Mouse (Mus musculus) cerebellum, postnatal 25 days (tissue): ENCODE measurements around the gene Fa2h.

Experiments used
- DNase-seq, 2 experiments: peaks; one replicate each; pipeline ENCODE4 v3.0.0; 2021; ENCODE audit warnings: mixed read lengths in 2 of 2

The Fa2h gene

DNA sequence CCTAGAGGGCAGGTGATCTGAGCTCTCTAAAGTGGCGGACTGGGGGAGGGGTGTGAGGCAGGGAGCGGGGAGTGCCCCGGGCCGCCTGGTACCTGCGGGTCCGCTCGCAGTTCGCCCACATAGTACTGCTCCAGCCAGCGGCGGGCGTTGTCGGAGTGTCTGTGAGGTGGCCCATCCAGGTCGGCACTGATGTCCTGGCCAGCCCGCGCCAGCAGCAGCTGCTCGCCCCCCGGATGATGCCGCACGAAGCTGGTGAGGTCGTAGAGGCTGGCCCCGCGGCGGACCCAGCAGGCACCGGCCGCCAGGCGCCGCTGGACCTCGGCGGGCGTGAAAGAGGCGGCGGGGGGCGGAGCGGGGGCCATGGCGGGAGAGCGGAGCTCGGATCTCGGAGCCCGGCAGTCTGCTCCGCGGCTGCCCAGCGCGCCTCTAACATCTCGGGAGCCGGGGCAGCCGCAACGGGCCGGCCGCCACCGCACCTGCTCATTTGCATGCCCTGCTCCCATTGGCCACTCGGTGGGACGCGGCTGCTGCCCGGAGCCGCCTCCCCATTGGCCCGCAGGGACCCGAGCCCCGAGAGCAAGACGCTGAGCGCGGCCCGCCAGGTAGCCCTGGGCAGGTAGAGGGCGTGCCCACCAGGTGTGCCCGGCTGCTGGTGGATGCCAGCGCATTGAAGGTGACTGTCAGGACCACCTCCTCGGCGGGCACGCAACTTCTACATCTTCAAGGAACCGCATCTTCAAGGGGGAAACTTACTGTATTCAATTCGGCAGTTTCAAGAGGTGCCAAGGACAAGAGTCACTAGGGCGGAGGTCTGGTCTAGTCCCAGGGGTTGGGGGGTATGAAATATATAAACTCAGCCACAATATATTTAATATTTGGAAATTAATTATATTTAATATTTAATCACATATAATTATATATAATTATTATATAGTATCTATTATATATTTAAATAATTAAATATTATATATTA lies at the start of gene Fa2h:
TSS of gene Fa2h (minus strand) at position 434 of the 973 bp plus-strand sequence.
- peak; percentile 89 to 94 for DNase-seq

DNA sequence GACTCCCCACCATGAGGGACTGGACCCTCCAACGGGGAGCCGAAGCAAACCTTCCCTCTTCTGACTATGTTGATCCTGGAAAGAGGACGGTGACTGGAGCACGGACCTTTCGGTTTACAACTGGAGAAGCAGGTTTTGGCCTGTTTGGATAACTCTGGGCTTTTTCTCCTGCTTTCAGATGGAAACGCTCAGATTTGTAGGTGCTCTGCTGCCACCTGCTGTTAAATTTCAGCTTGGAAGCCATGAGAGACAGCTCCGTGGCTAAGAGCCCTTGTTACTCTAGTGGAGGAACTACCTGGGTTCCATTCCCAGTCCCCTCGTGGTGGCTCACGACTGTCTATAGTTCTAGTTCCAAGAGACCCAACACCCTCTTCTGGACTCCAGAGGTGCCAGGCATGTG lies 45.6 kb upstream of the Fa2h start:
- peak; percentile 85 to 89 for DNase-seq

DNA sequence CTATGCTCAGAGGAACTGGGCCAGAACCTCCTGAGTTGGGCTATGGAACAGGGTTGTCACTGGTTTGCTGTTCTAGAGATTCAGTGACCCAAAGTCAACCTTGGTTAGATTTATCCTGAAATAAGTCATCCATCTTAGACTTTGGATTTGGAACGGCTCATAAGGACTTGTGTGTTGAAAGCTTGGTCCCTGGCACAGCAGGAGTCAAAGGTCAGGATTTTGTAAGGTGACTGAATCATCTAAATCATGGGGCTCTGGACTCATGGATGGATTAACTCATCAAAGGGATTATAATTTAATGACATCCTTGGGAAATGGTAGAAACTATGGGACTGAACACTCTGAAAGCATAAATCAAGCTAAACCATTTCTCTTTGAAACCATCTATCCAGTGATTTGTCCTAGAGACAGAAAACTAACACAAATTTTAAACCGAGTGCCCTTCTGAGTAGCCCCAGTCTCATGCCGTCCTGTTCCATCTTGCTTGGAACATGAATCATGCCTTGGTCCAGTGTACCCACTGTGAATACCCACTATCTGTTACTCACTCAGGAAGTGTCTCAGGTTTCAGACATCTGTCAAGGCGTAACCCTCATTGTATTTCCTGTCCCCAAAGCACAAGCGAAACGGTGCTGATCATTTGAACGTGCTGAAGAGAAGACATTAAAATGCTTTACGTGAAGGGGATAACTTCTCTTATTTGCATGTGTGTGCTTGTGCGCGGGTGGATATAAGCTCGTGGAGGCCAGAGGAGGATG lies 41.6 kb upstream of the Fa2h start:
- no peak for DNase-seq

DNA sequence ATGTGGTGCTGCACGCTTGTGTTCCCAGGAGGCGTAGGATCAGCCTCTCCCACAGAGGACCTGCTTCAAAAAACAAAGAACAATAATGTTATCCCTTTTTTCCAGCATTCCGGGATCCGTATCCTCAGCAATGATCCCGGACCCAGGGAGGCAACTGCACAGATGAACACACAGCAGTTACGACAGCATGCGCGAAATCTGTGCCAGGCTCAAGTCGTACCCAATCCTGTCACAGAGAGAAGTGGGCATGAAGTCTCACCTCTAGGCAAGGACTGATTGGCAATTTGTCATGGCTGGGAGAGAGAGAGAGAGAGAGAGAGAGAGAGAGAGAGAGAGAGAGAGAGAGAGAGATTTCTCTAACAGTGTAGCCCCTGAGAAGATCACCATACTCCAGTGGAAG lies 31.0 kb upstream of the Fa2h start:
- DNase-seq: peak; percentile 87 to 88

DNA sequence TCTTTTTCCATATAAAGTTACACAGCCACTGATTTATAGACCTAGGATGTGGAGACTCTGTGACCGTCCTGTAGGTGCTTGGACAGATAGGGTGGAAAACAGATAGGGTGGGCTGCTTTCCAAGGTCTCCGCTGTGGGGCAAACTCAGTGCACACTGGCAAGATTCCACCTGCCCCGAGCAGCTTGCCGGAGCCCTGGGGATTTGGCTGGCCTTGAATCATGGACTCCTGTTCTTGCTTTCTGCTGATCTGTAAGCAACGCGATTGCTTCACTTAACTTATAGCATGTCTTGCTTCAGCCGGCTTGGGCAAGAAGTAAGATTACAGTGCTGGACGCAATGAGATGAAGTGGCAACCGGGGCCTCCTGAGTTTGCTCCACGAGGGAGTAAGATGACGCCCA lies 30.6 kb upstream of the Fa2h start:
- peak; percentile 83 to 89 for DNase-seq

DNA sequence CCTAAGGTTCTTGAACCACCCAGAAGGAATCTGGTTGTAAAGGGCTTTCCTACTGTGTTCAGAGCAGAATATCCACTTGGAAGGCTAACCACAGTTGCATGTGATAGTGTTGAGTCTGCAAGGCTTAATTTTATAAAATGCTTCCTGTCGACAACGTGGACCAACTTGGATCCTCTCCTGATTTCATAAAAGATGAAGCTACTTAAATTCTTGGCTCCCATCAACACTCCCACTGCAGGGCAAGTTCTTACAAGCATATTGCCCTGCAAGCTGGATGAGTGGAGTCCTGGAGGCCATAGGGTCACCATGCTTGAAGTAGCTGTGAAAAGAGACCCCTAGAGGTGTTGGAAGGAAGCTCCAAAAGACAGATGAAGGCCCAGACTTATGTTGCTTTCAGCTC lies 29.0 kb upstream of the Fa2h start:
- no peak for DNase-seq

DNA sequence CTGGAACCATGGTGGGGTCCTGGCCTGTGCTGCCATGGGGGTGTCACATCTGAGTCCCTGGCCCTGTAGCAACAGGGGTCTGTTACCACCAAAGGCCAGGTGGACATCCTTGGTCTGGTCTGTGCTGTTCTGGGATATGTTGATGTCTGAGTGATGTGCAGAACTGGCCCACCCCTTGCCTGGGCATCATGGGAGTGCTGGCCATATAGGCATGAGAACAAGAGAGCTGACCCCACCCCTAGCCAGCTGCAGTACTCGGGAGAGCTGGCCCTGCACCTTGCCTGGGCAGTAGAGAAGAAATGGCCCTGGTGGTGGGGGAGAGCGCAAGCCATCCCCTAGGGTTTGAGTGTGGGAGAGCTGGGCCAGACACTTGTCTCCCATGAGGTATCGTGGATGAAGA lies 25.5 kb upstream of the Fa2h start:
- DNase-seq: no peak

DNA sequence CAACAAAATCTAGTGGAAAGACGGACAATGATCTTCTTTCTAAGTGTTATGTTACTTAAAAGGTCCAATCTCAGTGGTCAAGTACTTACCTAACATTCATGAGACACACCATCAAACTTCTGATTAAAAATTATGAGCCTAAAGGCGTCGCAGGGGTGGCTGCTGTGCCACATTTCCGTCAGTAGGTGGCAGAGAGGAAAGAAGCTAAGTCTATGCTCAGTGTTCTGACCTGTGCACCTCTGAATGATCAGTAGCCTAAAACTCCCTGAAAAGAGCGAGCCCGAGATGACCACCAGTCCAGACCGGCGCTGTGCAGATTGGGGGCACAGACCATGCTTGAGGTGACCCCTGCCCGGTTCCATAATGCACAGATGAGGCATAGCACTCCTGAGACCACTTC lies 25.0 kb upstream of the Fa2h start:
- peak; percentile 65 to 72 for DNase-seq

DNA sequence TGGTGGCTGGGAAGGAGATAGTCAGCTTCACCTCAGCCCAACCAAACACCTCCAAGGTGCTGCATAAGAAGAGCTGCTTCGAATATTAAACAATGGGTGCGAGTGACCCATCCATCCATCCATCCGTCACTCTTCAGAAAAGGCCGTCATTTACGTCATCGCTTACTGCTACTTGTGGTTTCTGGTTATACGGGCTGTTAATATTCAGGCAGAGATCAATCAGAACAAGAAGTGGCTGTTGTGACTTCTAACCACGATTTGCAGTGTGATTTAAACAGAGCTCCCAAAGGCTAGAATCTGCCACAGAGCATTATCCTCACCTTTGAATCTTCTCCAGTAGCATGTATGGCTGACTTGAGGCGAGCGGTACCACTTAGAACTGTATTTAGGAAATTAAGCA lies 23.6 kb upstream of the Fa2h start:
- no peak for DNase-seq

DNA sequence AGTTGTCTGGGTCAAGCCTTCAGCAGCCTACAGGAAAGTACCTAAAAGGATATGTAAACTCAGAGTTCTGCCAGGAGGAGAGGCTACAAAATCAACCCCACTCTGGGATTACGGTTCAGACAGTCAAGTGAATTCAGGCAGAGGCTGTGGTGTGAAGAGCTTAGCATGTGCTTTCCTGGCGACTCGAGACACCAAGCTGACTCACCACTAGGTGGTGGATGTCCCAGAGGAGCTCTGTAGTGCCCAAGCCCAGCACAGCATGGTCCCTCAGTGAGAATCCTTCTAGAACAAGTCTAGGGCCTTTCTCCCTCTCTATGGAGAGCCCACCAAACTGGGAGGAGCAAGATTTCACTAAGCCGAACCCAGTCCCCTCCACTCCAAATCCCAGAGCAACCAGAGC lies 9.8 kb upstream of the Fa2h start:
- no peak for DNase-seq

DNA sequence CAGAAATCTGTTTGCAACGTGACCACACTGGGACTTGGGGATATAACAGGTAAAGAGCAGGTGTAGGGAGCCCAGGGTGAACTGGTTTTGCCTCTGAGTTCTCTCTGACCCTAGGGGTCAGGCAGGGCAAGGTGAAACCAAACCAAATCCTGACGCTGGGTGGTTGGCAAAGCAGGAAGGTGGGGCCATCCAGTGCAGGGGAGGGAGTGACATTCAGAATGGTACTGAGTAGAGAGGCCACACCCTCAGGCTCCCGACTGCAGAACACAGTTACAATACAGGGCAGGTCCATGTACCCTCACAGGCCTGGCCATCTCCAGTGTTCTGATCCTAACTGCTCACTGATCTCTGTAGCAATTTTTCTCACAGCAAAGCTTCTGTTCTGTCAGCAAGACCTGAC lies 2.4 kb downstream of the Fa2h start:
- no peak for DNase-seq

DNA sequence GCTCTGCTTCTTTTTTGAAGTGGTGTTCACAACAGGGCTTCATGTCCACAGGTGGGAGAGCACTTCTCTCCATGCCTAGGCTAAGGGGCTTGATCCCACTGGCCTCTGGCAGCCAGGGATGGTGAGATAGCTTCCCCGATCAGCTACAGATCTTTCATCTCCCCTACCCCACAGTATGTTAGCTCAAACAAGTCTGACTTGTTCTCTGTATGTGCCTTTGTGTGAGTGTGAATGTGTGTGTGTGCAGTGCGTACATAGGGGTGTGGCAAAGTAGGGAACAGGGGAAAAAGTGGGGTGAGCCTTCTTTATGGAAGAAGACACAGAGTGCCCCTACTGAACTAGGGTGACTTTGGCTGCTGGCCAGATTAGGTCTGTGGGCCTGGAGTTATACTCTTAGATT lies 2.8 kb downstream of the Fa2h start:
- no peak for DNase-seq

DNA sequence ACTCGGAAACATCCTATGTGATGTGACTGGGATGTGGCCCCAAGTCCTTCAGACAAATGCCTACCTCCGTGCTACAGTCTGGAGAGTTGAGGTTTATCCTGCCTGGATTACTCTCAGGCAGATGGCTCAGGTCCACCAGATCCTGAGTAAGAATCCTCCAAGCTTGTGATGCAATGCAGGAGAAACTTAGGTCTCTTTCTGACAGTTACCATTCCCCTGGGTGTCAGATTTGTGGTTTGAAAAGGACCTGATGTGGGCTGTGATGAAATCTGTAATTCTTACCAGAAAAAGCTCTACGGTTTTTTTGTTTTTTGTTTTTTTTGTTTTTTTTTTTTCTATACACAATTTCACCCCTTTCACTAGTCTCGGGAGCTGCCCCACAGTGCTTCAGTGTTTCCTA lies 4.0 kb downstream of the Fa2h start:
- DNase-seq: no peak

DNA sequence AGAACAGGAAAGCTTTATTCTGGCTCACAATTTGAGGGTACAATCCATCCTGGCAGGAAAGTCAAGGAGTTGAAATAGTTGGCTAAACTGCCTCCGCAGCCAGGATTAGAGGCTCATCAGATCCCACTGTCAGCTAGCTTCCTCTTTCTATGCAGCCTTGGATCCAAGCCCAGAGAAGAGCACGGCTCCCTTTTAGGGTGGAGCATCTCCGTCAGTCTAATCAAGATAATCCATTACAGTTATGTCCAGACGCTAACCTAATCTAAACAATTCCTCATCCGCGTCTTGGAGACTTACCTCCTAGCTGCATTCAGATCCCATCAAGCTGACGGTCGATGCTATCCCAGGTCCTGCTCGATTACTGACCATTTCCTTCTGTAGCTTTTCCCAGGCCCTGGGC lies 7.7 kb downstream of the Fa2h start:
- no peak for DNase-seq

DNA sequence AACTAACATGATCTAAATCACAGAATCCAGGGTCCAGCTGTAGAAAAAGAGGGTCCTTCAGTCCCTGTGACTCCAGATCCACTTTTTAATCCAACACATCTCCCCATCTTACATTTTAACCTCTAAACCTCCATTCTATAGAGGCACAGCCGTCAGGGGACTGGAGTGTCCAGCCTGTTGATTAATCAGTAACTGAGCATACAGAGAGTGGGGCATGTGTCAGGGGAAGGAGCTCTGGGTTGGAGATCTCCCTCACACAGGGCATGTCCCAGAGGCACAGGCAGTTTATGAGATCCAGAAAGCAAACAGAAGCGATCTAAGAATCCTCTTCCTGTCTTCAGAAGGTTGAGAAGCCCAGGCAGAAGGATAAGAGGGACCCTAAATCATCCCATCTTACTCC lies 9.0 kb downstream of the Fa2h start:
- DNase-seq: no peak

DNA sequence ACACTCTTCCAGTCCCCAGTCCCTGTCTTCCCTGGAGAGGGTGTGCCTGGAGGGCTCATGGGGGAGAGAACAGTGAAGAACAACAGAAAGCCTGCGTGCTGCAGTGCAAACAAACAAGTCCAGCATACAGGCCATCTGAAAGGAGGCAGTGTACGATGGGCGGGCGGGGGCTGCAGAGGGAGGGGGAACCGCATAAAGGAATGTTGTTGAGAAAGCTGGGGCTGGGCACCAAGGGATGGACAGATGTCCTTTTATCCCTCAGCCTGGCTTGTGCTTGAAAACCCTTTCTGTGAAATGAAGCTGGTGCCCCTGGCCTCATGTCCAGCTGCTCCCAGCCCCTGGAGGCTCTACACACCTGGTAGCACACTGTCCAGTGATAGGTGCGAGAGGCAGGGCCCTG lies 18.4 kb downstream of the Fa2h start:
- no peak for DNase-seq

DNA sequence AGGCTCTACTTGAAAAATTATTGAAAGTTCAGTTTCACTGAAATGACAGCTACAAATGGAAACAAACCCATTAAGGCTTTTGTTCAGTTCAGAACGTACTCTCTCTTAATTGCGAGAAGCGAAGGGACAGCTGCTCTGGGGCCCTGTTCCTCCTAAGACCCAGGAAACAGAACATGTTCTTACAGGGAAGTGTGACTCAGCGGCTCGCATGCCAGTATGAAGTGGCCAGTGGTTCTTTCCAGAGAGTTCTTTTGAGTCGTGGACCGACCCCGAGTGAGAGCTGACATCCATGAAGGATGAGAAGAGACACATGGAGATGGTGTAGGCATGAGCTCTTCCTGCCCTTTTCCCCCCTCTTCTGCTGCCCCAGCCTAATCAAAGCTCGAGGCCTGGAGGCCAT lies 23.9 kb downstream of the Fa2h start:
- no peak for DNase-seq

DNA sequence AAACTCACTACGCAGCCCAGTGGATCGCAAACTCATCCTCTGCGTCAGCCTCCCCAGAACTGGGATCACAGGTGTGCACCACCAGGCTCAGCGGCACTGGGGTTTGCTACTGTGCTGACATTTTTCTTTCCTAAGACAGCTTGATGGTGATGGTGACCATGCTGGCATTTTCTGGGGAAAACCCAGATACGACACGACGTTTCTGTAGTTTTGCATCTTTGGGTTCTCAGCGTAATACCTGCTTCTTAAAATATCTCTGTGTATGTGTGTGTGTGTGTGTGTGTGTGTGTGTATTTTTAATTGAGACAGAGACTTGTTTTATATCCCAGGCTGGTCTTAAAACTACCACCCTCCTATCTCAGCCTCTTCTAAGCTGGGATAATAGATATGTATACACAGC lies 26.3 kb downstream of the Fa2h start:
- DNase-seq: no peak

DNA sequence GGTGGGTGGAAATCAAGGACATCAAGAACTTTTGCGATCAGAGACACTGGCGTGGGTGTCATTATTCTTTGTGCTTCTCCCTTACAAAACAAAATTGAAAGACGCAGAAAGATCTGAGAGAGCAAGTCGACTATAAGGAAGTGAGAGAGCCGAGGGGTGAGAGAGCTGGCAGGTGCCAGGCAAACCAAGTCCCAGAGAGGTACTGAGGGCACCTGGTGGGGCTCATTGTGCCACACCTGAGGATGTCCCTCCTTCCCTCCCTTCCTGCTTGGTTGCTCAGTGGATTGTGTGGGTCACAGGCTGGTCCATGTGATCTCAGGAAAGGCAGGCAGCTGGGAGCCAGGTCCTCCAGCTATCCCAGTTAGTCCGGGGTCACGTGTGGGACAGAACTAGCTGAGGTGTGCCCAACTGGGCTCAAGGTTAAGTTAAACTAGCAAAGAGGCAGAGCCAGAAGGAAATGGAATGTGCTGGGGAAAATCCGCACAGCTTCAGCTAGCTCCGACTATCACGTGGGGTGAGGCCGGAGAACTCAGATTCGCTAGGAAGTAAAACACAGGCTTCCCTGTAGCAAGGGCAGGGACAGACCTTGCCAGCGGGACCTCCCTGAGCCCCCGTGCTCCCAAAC lies 26.9 kb downstream of the Fa2h start:
- no peak for DNase-seq

DNA sequence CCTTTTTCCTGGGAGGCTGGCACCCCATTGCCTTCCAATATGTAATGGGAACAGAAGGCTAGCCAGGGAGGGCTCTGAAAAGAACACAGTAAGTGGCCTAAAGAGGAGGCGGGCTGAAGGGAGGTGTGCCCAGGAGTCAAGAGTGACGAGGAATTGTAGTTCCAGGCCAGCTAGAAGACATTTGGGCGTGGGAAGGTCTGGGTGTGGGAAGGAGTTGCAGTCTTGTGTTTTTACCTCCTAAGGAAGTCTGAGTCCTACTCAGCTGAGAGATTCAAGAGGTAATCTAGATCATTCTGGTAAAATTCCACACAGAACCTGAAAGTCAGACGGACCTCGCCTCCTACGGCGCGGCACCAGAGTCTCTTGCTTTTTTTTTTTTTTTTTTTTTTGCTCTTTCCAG lies 30.1 kb downstream of the Fa2h start:
- DNase-seq: no peak

DNA sequence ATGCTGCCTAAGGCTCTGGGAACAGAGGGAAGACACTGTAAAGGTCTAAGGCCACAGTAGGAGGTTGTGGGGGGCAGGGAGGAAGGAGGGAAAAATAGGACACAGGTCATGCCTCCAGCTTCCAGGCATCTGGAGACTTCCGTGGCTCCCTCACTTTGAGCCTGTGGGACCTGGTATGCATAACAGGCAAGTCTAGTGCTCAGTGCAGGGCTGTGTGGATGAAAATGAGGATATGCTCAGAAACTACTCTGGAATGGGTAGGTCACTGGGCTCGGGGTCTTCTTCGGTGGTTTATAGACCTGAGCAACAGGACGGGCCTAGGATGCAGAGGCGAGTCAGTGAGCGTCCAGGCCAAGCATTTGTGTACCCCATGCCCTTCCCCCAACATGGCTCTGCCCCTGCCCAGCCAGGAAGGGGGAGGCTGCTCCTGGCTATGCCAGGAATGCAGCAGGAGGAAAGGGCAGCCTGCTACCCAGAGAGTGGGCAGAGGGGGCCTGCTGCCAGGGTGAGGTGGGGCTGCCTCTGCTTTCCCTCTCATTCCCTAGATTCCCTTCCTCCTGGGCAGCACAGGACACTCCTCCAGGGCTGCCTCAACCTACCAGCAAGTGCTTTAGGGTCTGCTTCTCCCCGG lies 32.9 kb downstream of the Fa2h start:
- peak in 1 of 2 experiments; percentile 32 for DNase-seq

DNA sequence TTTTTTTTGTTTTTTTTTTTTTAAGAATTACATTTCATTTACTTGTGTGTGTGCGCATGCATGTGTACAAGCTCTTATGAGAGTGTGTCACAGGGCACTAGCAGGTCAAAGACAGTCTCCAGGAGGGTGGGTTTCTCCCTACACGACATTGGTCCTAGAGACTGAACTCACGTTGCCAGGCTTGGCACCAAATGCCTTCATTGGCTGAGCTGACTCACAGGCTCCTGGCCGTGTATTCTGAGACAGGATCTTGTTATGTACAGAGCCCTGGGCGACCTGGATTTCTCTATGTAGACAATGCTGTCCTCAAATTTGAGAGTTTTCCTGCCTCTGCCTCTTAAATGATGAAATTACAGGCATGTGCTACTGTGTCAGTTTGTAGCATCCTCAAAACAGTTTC lies 33.7 kb downstream of the Fa2h start:
- DNase-seq: peak; percentile 60 to 66

DNA sequence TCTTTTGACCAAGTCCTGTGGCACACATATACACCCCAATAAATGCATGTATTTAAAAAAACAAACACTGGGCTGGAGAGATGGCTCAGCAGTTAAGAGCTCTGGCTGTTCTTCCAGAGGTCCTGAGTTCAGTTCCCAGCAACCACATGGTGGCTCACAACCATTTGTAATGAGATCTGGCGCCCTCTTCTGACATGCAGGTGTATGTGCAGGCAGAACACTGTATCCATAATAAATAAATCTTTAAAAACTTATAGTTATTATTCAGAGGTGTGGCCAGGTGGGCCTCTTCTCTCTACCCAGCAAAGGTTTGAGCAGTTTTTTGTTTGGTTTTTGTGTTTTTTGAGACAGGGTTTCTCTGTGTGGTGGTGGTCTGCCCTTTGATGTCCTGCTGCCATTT lies 34.7 kb downstream of the Fa2h start:
- no peak for DNase-seq
